Mouse (Mus musculus): Measurements from ENCODE around the gene Rps10. TPM values are rescaled to one million over a fixed set of nuclear protein-coding genes. Genes with fewer than 3 reads are reported as not detected.
A peak's percentile ranks its signal among the peaks of the same experiment; 100 is the strongest.

Rps10 gene
- polyA plus RNA-seq, 1 experiment from 2014 or later: 510 TPM

DNA sequence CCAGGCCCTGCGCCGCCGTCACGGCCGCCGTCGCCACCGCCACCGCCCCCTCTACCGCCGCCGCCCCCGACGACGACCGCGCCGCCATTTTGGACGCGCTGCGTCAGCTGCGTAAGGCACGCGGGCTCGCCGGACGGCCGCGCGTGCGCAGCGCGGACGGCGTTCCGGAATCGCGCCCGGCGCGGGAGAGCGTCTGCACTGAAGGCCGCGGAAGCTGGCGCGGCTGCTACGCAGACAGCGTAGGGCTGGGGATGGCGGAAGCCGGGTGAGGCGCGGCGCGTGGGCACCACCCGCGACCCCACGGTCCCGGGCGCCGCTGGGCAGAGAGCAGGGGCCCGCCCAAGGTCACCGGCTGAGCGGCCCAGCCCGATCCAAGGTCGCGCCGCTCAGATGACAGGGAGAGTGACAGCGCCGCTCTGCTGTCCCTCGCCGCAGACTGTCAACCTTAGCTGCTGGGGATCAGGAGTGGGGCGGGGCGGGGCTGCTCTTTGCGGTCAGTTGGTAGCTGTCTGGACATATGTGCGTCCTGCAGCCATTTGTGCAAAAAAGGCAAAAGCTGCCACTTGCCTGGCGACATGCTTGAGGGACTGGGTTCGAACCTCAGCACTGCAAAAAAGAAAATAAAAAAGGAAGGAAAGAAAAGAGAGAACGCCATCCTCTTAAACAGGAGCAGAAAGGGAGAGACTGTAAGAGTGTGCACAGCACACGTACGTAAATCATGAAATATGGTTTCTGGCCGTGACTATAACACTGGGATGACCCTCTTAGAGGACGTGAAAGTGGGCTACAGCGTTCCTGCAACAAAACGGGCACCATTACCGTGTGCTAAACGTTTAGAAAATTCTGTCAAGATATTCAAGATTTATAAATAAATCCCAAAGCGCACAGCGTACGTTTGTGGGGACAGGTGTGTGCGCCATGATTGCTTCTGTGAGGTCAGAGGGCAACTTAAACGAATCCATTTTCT, 12.8 kb downstream of the Rps10 start, which contains the start of gene Nudt3:
Gene Nudt3 (minus strand): TSS at position 136 of the 967 bp plus-strand sequence.
- Histone ChIP-seq H3K9me3 (ENCODE audit: control insufficient read depth, low read length) (no peaks in the 10 kb centered on the region), H3K4me1 (ENCODE audit: control insufficient read depth, insufficient read depth, low read length) (peaks cover 26% of the 10 kb centered on the region), H3K9ac (replicated peaks; ENCODE audit: low read depth, low read length) (peak within 1 kb of the TSS; percentile 100), H3K27ac (ENCODE audit: low read depth, low read length) (peak within 1 kb of the TSS; percentile 99), H3K4me2 (ENCODE audit: low read depth, low read length) (peak within 1 kb of the TSS; percentile 75), H3K36me3 (ENCODE audit: control insufficient read depth, insufficient read depth, low read length) (no peaks in the 10 kb centered on the region), H3K27me3 (ENCODE audit: control insufficient read depth, insufficient read depth, low read length) (no peaks in the 10 kb centered on the region), H3K4me3 (ENCODE audit: low read depth, low read length) (peak within 1 kb of the TSS; percentile 95)
- ATAC-seq (ENCODE audit: low read depth): peak; percentile 88
- WGBS: 6% methylated on average over 91 of the region's 91 CpGs

DNA sequence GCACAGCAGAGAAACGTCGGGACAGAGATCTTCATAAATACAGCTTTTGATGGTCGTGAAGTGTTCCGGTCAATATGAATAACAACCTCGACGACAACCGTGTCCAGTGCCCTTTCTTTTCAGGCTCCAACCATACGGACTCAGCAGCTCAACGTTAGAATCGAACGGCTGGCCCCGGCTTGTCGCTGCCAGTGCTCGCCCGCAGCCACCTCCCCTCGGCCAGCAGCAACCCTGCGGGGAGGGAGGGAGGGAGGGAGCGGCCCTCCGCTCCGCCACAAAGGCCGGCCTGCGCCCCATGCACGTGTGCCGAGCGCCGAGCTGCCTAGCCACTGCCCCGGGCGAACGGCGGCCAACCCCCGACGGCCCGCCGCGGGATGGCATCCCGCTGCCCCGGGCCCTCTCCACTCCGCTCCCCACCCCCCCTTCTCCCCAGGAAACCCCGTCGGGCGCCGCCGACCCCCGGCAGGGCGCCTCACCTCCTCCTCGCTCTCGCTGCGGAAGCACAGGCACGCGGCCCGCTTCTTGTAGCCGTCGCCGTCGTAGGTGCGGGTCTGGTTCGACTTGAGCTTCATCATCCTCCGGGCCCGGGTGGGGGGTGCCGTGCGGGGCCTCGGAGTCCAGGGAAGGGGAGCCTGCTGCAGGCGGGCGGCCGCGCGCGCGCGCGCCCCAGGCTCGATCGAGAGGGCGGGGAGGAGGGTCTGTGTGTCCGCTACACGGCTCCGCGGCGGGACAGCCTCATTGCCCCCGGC, 13.7 kb downstream of the Rps10 start:
- H3K4me1 ChIP-seq (ENCODE audit: control insufficient read depth, insufficient read depth, low read length): peaks cover 26% of the 10 kb centered on the region
- peak overlapping the region; percentile 100 for H3K9ac ChIP-seq (replicated peaks; ENCODE audit: low read depth, low read length)
- no peaks in the 10 kb centered on the region for H3K36me3 ChIP-seq (ENCODE audit: control insufficient read depth, insufficient read depth, low read length)
- ATAC-seq (ENCODE audit: low read depth): peak; percentile 44
- H3K27me3 ChIP-seq (ENCODE audit: control insufficient read depth, insufficient read depth, low read length): no peaks in the 10 kb centered on the region
- H3K4me3 ChIP-seq (ENCODE audit: low read depth, low read length): peak overlapping the region; percentile 95
- H3K9me3 ChIP-seq (ENCODE audit: control insufficient read depth, low read length): no peaks in the 10 kb centered on the region
- peak overlapping the region; percentile 99 for H3K27ac ChIP-seq (ENCODE audit: low read depth, low read length)
- under 1% methylated on average over 53 of the region's 80 CpGs for WGBS
- peak overlapping the region; percentile 75 for H3K4me2 ChIP-seq (ENCODE audit: low read depth, low read length)

DNA sequence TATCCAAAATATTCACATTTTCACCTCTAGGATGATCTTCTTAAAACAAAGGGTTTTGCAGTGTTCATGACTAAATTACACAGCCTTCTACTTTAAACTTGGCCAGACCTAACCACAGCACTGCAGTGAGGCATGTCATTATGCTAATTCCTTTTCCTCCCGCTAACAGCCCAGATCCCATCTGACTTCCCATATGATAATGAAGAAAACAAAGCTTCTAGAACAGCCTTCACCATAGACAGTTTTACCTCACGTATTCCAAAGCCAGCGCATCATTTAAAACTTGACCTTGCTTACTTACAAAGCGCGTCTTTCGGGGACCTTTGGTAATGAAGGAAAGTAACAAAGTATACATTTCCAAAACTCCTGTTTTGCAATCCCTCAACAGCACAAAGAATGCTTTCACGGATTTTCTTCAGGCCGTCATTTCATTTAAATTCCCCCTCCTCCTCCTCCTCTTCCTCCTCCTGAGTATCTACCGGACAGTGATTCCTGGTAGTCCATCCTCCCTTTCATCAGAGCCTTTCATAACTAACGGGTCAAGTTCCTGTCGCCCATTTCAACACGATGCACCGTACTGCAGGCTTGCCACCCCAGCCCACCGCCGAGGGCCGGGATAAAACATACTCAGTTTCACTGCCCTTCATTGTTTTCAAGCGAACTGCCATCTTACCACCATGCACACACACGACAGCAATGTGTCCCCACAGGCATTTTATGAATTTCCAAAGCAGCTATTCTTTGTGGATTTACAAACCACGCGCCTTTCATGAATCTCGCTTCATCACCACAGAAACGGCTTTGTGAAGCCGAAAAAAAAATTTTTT, 14.6 kb downstream of the Rps10 start:
- Histone ChIP-seq H3K27ac (ENCODE audit: low read depth, low read length) (peak overlapping the region; percentile 99), H3K4me2 (ENCODE audit: low read depth, low read length) (peak overlapping the region; percentile 75), H3K9me3 (ENCODE audit: control insufficient read depth, low read length) (no peaks in the 10 kb centered on the region), H3K36me3 (ENCODE audit: control insufficient read depth, insufficient read depth, low read length) (no peaks in the 10 kb centered on the region), H3K4me3 (ENCODE audit: low read depth, low read length) (peak overlapping the region; percentile 95), H3K27me3 (ENCODE audit: control insufficient read depth, insufficient read depth, low read length) (no peaks in the 10 kb centered on the region), H3K9ac (replicated peaks; ENCODE audit: low read depth, low read length) (peak overlapping the region; percentile 100), H3K4me1 (ENCODE audit: control insufficient read depth, insufficient read depth, low read length) (peaks cover 26% of the 10 kb centered on the region)
- 2% methylated on average over 23 of the region's 23 CpGs for WGBS
- ATAC-seq (ENCODE audit: low read depth): no peak

DNA sequence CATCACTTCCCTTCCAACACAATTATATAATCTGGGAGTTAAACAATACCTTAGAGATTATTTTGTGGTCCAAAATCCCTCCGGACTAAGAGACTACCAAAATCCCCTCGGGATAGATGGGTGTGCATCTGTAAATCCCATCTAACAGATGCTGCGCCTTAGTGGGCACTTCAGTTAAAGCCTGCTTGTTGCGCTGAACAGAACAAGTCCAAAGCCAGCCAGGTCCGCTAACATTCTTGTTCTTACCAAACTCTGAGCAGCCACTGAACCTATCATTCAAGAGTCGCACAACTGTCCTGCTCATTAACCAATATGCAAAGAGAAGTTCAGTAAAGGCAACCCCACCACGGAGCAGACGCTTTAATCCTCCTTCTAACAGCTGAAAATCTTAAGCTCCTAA, 15.3 kb downstream of the Rps10 start:
- Histone ChIP-seq H3K27me3 (ENCODE audit: control insufficient read depth, insufficient read depth, low read length) (no peaks in the 10 kb centered on the region), H3K27ac (ENCODE audit: low read depth, low read length) (no peak overlapping the region), H3K4me1 (ENCODE audit: control insufficient read depth, insufficient read depth, low read length) (peaks cover 26% of the 10 kb centered on the region), H3K4me3 (ENCODE audit: low read depth, low read length) (peak overlapping the region; percentile 95), H3K9me3 (ENCODE audit: control insufficient read depth, low read length) (no peaks in the 10 kb centered on the region), H3K9ac (replicated peaks; ENCODE audit: low read depth, low read length) (peak overlapping the region; percentile 37; the same call in 1 of the 2 replicates), H3K36me3 (ENCODE audit: control insufficient read depth, insufficient read depth, low read length) (no peaks in the 10 kb centered on the region), H3K4me2 (ENCODE audit: low read depth, low read length) (peak overlapping the region; percentile 75)
- ATAC-seq (ENCODE audit: low read depth): no peak
- 31% methylated on average over 8 of the region's 8 CpGs for WGBS

DNA sequence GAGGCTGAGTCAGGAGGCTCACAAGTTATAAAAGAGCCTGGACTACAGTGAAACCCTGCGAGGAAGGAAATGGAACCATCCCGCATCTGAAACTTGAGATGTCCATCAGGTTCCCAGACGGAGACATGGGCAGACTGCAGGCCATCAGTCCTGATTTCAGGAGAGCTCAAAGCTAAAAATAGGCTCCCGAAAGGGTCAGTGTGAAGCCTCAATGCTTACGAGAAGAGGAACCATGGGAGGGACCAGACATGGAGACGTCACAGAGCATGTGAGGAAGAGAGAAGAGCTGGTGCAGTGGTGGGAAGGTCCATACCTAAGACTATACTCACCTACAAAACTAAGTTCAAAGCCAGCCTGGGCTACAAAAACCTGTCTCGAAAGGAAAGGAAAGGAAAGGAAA, 21.1 kb downstream of the Rps10 start:
- H3K4me1 ChIP-seq (ENCODE audit: control insufficient read depth, insufficient read depth, low read length): peaks cover 21% of the 10 kb centered on the region
- H3K9me3 ChIP-seq (ENCODE audit: control insufficient read depth, low read length): no peaks in the 10 kb centered on the region
- no peak overlapping the region for H3K4me2 ChIP-seq (ENCODE audit: low read depth, low read length)
- 79% methylated on average over 7 of the region's 7 CpGs for WGBS
- H3K4me3 ChIP-seq (ENCODE audit: low read depth, low read length): no peak overlapping the region
- no peak overlapping the region for H3K27ac ChIP-seq (ENCODE audit: low read depth, low read length)
- H3K9ac ChIP-seq (replicated peaks; ENCODE audit: low read depth, low read length): no peak overlapping the region
- no peak for ATAC-seq (ENCODE audit: low read depth)
- no peaks in the 10 kb centered on the region for H3K36me3 ChIP-seq (ENCODE audit: control insufficient read depth, insufficient read depth, low read length)
- H3K27me3 ChIP-seq (ENCODE audit: control insufficient read depth, insufficient read depth, low read length): no peaks in the 10 kb centered on the region

DNA sequence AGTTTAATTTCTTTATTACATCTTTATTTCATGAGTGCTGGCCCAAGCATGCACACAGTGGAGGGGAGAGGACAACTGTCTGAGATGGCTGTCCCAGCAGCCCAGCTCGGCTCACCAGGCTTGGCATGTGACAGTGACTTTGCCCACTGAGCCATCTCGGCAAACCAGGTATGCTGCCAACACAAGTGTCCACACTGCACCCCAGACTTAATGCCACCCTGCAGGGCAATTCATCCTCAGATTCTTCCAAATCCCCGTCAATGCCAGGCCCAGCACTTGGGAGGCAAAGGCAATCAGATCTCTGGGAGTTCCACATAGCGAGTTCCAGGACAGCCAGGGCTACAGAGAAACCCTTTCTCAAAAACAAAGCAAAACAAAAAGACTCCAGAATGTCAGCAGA, 23.5 kb downstream of the Rps10 start:
- no peaks in the 10 kb centered on the region for H3K27me3 ChIP-seq (ENCODE audit: control insufficient read depth, insufficient read depth, low read length)
- no peak overlapping the region for H3K27ac ChIP-seq (ENCODE audit: low read depth, low read length)
- H3K4me3 ChIP-seq (ENCODE audit: low read depth, low read length): no peak overlapping the region
- H3K9me3 ChIP-seq (ENCODE audit: control insufficient read depth, low read length): no peaks in the 10 kb centered on the region
- H3K4me2 ChIP-seq (ENCODE audit: low read depth, low read length): no peak overlapping the region
- ATAC-seq (ENCODE audit: low read depth): no peak
- 80% methylated on average over 4 of the region's 4 CpGs for WGBS
- 0 out of 2 replicates have a peak, but pooled peaks cover 3% of the 10 kb centered on the region for H3K36me3 ChIP-seq (ENCODE audit: control insufficient read depth, insufficient read depth, low read length)
- H3K4me1 ChIP-seq (ENCODE audit: control insufficient read depth, insufficient read depth, low read length): peaks cover 15% of the 10 kb centered on the region
- H3K9ac ChIP-seq (replicated peaks; ENCODE audit: low read depth, low read length): no peak overlapping the region

DNA sequence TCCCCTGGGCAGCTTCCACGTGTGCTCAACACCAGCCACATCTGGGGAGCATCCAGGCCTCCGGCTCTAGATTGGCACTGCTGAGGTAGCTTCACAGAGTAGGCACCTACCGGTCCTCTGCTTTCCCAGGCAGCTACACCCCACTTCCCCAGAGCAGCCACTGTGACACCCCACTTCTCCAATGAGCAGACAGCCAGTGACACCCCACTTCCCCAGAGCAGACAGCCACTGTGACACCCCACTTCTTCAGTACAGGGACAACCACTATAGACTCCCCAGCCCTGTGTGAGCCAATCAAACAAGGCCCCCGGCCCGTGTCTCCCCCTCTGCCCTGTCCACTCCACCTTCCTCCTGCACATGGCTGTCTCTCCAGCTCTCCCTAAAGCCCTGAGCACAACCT, 24.5 kb downstream of the Rps10 start:
- no peaks in the 10 kb centered on the region for H3K27me3 ChIP-seq (ENCODE audit: control insufficient read depth, insufficient read depth, low read length)
- peaks cover 15% of the 10 kb centered on the region for H3K4me1 ChIP-seq (ENCODE audit: control insufficient read depth, insufficient read depth, low read length)
- no peak for ATAC-seq (ENCODE audit: low read depth)
- H3K27ac ChIP-seq (ENCODE audit: low read depth, low read length): no peak overlapping the region
- H3K4me3 ChIP-seq (ENCODE audit: low read depth, low read length): no peak overlapping the region
- 77% methylated on average over 5 of the region's 5 CpGs for WGBS
- H3K36me3 ChIP-seq (ENCODE audit: control insufficient read depth, insufficient read depth, low read length): 0 out of 2 replicates have a peak, but pooled peaks cover 4% of the 10 kb centered on the region
- no peaks in the 10 kb centered on the region for H3K9me3 ChIP-seq (ENCODE audit: control insufficient read depth, low read length)
- no peak overlapping the region for H3K9ac ChIP-seq (replicated peaks; ENCODE audit: low read depth, low read length)
- no peak overlapping the region for H3K4me2 ChIP-seq (ENCODE audit: low read depth, low read length)

DNA sequence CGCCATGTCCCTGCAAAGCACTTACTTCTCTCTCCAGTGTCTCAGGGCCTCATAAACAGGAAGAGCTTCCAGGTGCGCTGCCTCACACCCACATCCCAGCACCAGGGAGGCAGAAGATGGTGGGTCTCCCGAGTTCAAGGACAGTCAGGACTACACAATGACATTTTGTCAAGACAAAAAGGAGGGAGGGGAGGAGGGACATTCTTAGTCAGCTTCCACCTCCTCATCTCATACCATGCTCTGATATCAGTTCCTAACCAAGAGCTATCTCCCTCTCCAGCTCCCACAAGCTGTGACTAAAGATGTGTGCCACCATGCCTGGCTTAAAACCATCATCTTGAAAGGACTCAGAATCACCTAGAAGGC, 25.0 kb downstream of the Rps10 start:
- Histone ChIP-seq H3K36me3 (ENCODE audit: control insufficient read depth, insufficient read depth, low read length) (0 out of 2 replicates have a peak, but pooled peaks cover 4% of the 10 kb centered on the region), H3K27me3 (ENCODE audit: control insufficient read depth, insufficient read depth, low read length) (no peaks in the 10 kb centered on the region), H3K9me3 (ENCODE audit: control insufficient read depth, low read length) (no peaks in the 10 kb centered on the region), H3K4me3 (ENCODE audit: low read depth, low read length) (no peak overlapping the region), H3K4me1 (ENCODE audit: control insufficient read depth, insufficient read depth, low read length) (peaks cover 15% of the 10 kb centered on the region), H3K9ac (replicated peaks; ENCODE audit: low read depth, low read length) (no peak overlapping the region), H3K4me2 (ENCODE audit: low read depth, low read length) (no peak overlapping the region), H3K27ac (ENCODE audit: low read depth, low read length) (no peak overlapping the region)
- ATAC-seq (ENCODE audit: low read depth): no peak
- WGBS: 60% methylated on average over 3 of the region's 3 CpGs

Data from neural tube, embryonic 14.5 days (tissue).